Mouse (Mus musculus) bone marrow macrophage, adult 2 months (primary cell): ENCODE measurements around the gene Gm10153. TPM values are rescaled to one million over a fixed set of nuclear protein-coding genes. Genes with fewer than 3 reads are reported as not detected.
"Not testable (repeated sequence)": the region's sequence is repeated elsewhere in the genome, so short reads cannot be mapped to it uniquely, and the experiment has no call there.

ENCODE experiments used
- H3K27ac ChIP-seq: 2 replicates; pipeline ENCODE4 v1.5.1; 2012; ENCODE audit warnings: low read depth, low read length; ENCODE audit not compliant: insufficient read depth
- H3K4me1 ChIP-seq: 2 replicates; pipeline ENCODE4 v1.6.1; 2012; ENCODE audit warnings: low read length; ENCODE audit not compliant: control insufficient read depth, insufficient read depth
- H3K4me3 ChIP-seq: 2 replicates; pipeline ENCODE4 v1.5.1; 2012; ENCODE audit warnings: mild to moderate bottlenecking, low read length, moderate library complexity; ENCODE audit not compliant: insufficient read depth
- CTCF ChIP-seq: IDR thresholded peaks from 2 replicates; pipeline ENCODE4 v1.5.1; 2012; ENCODE audit warnings: low read depth, mild to moderate bottlenecking, low read length, moderate library complexity
- POLR2A ChIP-seq: IDR thresholded peaks from 2 replicates; pipeline ENCODE4 v1.6.1; 2012; ENCODE audit warnings: mild to moderate bottlenecking, low read depth, low read length, borderline replicate concordance
- polyA plus RNA-seq: library from polyadenylated mRNA; stranded (reverse); fragments of >200 nt; gene quantifications from 2 replicates; pipeline ENCODE4 v1.2.4, GENCODE M21; 2012; ENCODE audit not compliant: missing spikeins, insufficient read depth, insufficient read length

Gm10153 gene
- polyA plus RNA-seq, 1 experiment: not detected

- H3K4me1 ChIP-seq: no peaks in the 10 kb centered on the region
- TF ChIP-seq CTCF (no peak), POLR2A (no peak)
- H3K4me3 ChIP-seq: no peak overlapping the region
- H3K27ac ChIP-seq: no peak overlapping the region
Measured at GRCm38 (mm10) chr7:142145413-142145940, 44.7 kb downstream of the Gm10153 start.

DNA sequence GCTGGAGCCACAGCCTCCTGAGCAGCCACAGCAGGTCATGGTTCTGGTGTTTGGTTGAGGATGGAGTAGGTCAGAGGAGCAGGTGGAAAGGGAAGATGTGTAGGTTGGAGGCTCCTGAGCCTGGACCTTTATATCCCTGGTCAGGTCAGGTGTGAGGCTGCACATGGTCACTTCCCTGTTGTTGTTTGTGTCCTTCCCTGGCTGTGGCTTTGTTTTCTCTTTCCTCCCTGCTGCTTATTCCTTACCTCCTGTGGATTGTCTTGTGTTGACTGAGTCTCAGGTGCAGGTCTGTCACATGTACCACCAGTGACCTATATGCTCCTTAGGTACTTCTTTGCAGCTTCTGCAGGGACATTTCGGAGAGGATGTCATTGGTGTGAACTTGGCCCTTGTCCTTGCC lies 45.7 kb downstream of the Gm10153 start, which contains the start of gene Gm45337:
Gm45337 (minus strand) TSS at position 101 of the 400 bp plus-strand sequence.
- no peak within 1 kb of the TSS for H3K27ac ChIP-seq
- no peak within 1 kb of the TSS for H3K4me3 ChIP-seq
- H3K4me1 ChIP-seq: no peaks in the 10 kb centered on the region
- TF ChIP-seq POLR2A (no peak), CTCF (no peak)

DNA sequence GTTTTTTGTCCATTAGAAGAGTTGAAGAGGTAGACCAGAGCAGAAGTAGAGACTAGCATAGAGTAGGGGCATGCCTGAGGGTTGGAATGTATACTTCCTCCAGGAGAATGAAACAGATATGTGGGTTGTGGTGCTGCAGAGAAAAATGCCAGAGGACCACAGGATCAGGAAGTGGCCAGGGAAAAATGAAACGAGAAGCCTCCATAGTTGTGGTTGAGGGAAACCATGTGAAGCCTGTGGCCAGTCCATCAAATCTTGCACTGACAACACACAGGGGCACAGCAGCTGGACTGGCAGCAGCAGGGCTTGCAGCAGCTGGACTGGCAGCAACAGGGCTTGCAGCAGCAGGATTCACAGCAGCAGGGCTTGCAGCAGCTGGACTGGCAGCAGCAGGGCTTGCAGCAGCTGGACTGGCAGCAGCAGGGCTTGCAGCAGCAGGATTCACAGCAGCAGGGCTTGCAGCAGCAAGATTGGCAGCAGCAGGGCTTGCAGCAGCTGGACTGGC lies 46.6 kb downstream of the Gm10153 start:
- H3K4me1 ChIP-seq, H3K27ac ChIP-seq, H3K4me3 ChIP-seq: not testable (repeated sequence)

- no peak for TF ChIP-seq POLR2A
- TF ChIP-seq CTCF: no peak
- Histone ChIP-seq H3K4me3 (no peak overlapping the region), H3K4me1 (no peaks in the 10 kb centered on the region), H3K27ac (no peak overlapping the region)
Measured at GRCm38 (mm10) chr7:142140696-142141095, 49.5 kb downstream of the Gm10153 start.

Other genes starting within 250 kb of the Gm10153 start
- gene Brsk2, start 240.6 kb downstream of the Gm10153 start, polyA plus RNA-seq: not detected in 2 replicates
- 29.5 and 37.0 TPM in 2 replicates for gene Mob2, start 129.3 kb downstream of the Gm10153 start, polyA plus RNA-seq
- 0.27 and 0.46 TPM in 2 replicates for gene Dusp8, start 94.5 kb downstream of the Gm10153 start, polyA plus RNA-seq
- gene Gm45618, start 69.7 kb downstream of the Gm10153 start, polyA plus RNA-seq: not detected in 2 replicates
- not detected in 2 replicates for gene Gm39115, start 54.4 kb downstream of the Gm10153 start, polyA plus RNA-seq
- not detected in 2 replicates for gene Gm45337, start 45.8 kb downstream of the Gm10153 start, polyA plus RNA-seq
- not detected in 2 replicates for gene Gm29735, start 33.3 kb downstream of the Gm10153 start, polyA plus RNA-seq
- gene Gm4553, start 24.6 kb downstream of the Gm10153 start, polyA plus RNA-seq: not detected in 2 replicates
- not detected in 2 replicates for gene Krtap5-2, start 14.4 kb downstream of the Gm10153 start, polyA plus RNA-seq
- gene Krtap5-3, start 11.0 kb upstream of the Gm10153 start, polyA plus RNA-seq: not detected in 2 replicates
- gene Gm7579, start 21.5 kb upstream of the Gm10153 start, polyA plus RNA-seq: not detected in 2 replicates
- gene Krtap5-5, start 39.6 kb upstream of the Gm10153 start, polyA plus RNA-seq: not detected in 2 replicates
- not detected in 2 replicates for gene Gm40460, start 50.7 kb upstream of the Gm10153 start, polyA plus RNA-seq
- gene Gm2431, start 68.0 kb upstream of the Gm10153 start, polyA plus RNA-seq: not detected in 2 replicates
- not detected in 2 replicates for gene Gm4559, start 84.0 kb upstream of the Gm10153 start, polyA plus RNA-seq
- not detected in 2 replicates for gene Krtap5-1, start 106.7 kb upstream of the Gm10153 start, polyA plus RNA-seq
- gene Krtap5-4, start 113.2 kb upstream of the Gm10153 start, polyA plus RNA-seq: not detected in 2 replicates
- 0.59 TPM in 1 of 2 replicates, not detected in the other for gene Ifitm10, start 183.4 kb upstream of the Gm10153 start, polyA plus RNA-seq
- gene Gm49369, start 192.3 kb upstream of the Gm10153 start, polyA plus RNA-seq: 1.1 TPM in 1 of 2 replicates, not detected in the other
- gene Ctsd, start 197.6 kb upstream of the Gm10153 start, polyA plus RNA-seq: 2,800 and 3,060 TPM in 2 replicates
- 5.6 TPM in 2 replicates for gene Syt8, start 244.5 kb upstream of the Gm10153 start, polyA plus RNA-seq